Comparison of ENCODE assay signal across 19 mouse cellular contexts in genomic region chr2:107149317-107149716, GRCm38 (mm10).
"Had no signal": no experiment of that assay in that cellular context is flagged by ENCODE, and none has a peak within 500 bp of the region (broad histone marks: within the 10 kb centered on the region; RNA-seq: fewer than 3 reads in every experiment).

No protein-coding gene starts in this region.

- H3K36me3 ChIP-seq: limb, embryonic 12.5 days; limb, embryonic 15.5 days; lung, embryonic 15.5 days; neural tube, embryonic 12.5 days; neural tube, embryonic 15.5 days had no signal

- DNase-seq: kidney, postnatal 25 days; left cerebral cortex, postnatal 4 days; liver, postnatal 0 days; lung, postnatal 10 days; lung, postnatal 4 days; midbrain, embryonic 14.5 days; thymus, adult 2 months; thymus, postnatal 14 days; thymus, postnatal 4 days had no signal

- H3K4me1 ChIP-seq: limb, embryonic 12.5 days; limb, embryonic 15.5 days; lung, embryonic 15.5 days; neural tube, embryonic 12.5 days; neural tube, embryonic 15.5 days had no signal

- H3K9me3 ChIP-seq: limb, embryonic 12.5 days; limb, embryonic 15.5 days; lung, embryonic 15.5 days; neural tube, embryonic 12.5 days; neural tube, embryonic 15.5 days had no signal

- ATAC-seq: liver, postnatal 0 days had no signal

- H3K4me3 ChIP-seq: limb, embryonic 12.5 days; limb, embryonic 15.5 days; lung, embryonic 15.5 days; neural tube, embryonic 12.5 days; neural tube, embryonic 15.5 days had no signal

- H3K27me3 ChIP-seq: limb, embryonic 12.5 days; limb, embryonic 15.5 days; lung, embryonic 15.5 days; neural tube, embryonic 12.5 days; neural tube, embryonic 15.5 days had no signal

- H3K4me2 ChIP-seq: limb, embryonic 12.5 days; limb, embryonic 15.5 days; liver, embryonic 11.5 days; lung, embryonic 15.5 days; midbrain, embryonic 11.5 days; neural tube, embryonic 12.5 days; neural tube, embryonic 15.5 days had no signal

- H3K9ac ChIP-seq: limb, embryonic 12.5 days; limb, embryonic 15.5 days; liver, embryonic 14.5 days; liver, postnatal 0 days; lung, embryonic 15.5 days; neural tube, embryonic 12.5 days; neural tube, embryonic 15.5 days had no signal

- H3K27ac ChIP-seq: kidney, postnatal 0 days; limb, embryonic 12.5 days; limb, embryonic 15.5 days; liver, embryonic 14.5 days; lung, embryonic 15.5 days; neural tube, embryonic 12.5 days; neural tube, embryonic 15.5 days; stomach, postnatal 0 days had no signal
